Mouse (Mus musculus) cerebellum, adult 9-11 months (tissue): ENCODE measurements at regions not wholly inside any gene's neighbourhood (a gene's known extent, or its start where the extent isn't known, plus 50 kb on each side); places are given as distances from the start of the nearest gene placed in this dataset.

Experiments used
- DNase-seq: peaks from one replicate; pipeline ENCODE4 v3.0.0; 2022

DNA sequence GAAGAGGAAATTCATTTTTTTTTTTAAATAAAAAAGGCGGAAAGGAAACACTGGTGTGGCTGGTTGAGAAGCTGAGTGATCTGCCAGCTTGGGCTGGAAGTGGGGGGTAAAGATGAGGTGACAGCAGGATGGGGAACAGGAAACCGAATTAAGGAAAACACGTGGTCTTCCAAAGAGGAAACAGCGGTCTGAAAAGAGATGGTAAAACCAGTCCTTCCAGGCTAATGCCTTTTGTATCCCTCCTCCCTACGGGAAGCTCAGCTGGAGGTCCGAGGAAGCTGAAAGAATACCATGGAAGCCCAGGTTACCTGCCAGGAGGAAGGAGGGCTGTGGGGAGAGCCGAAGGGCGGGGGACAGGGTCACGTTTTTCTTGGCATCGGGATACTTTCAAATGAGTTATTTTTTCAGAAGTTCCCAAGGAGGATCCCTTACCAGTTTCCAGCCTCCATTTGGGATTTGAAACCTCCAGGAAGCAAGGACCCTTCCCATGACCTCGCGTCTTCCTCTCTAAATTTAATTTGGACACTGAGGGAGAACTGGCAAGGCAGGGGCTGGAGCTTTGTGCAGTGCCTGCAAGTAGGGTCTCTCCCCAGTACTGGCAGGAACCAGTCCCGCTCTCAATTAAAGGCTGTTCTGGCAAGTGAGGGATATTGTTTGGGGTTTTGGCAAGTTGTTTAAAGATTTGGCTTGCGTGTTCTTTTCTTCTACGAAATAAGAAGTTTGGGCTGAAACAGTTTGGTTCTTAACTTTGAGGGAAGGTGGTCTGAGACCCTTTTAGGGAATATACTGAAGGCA is 203.6 kb upstream of the Ankrd55 start:
- no peak for DNase-seq

DNA sequence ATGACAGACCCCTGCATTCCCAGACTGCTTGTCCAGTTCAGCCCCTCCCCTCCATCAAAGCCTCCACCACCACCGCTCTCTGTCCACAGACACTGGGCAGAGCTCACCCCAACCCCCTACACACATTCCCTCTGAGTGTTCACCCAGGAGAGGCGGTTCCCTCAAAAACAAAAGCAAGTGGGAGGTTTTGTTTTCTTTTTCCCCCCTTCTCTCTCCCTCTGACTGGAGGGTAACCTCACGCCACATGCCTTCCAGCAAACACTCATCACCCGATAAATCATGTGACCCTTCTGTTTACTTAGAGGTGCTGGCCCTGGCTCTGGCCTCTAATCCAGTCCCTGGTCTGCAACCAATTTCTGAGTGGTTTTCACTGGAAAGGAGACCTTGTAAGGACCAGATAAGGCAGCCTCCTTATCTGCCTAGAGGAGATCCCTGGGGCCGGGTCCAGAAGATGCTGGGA is 199.9 kb upstream of the Ankrd55 start:
- no peak for DNase-seq

DNA sequence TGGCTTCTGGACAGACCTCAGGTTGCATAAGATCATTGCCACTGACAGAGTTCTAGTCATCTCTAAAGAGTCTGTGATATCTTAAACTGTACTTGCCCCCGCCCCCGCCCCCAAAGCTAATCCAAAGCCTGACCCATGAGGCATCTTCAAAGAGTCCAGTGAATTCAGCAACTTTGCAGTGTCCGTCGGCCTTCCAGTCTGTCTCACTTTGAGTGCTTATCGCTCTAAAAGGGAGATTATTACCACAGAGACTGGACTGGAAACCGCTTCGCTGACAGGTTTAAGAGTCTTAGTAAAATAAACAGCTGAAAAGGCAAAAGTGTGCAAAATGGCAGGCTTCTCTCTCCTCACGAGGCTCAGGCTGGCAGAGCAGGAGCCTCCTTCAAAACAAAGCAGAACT is 197.5 kb upstream of the Ankrd55 start:
- no peak for DNase-seq

DNA sequence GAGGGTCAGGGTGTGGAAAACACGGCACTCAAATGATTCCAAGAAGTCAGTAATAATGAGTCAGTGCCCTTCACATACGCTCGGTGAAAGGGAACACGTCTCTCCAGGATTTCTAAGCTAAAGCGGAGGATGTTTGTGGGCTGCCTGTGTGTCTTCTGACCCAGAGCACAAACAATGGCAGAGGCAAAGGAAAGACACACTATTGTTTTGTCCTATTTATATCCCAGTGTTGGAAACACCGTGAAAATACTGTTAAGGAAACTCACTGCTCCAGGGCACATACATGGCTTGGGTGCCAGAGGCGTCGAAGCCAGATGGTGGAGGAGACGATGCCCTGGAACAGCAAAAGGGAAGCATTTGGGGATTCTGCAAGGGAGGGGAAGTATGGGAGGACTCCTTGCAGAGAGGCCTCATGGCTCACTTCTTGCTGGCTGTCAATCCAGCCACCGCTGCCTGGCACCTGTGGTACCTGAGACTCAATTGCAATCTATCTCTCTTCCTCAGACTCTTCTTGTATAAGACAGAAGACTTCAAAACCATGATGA is 192.6 kb upstream of the Ankrd55 start:
- no peak for DNase-seq

DNA sequence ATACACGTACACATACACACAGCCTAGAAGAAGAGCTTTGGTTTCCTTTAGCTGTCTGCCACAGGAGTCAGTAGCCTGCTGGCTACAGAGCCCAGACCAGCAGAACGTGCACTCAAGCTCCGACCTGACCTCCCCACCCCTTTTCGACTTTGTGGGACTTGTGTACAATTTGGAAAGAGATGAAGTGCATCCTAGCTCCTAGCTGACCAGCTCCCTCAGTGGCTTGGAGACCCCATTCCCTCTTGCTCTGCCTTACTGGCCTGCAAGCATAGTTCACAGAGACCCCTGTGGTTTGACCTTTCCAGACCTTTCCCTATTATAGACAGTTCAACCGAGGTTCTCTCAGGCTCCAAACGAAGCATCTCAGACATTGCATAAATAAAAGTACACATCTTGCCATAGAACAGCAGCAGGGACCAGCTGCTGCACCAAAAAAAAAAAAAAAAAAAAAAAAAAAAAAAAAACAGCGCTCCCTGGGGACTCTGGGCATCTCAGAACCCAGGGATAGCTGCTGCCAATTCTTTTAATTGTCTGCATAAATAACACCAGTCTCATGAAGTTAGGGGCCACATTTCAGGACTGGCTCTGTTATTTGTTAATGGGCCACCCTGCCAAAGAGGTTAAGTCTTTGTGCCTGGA is 188.2 kb upstream of the Ankrd55 start:
- no peak for DNase-seq

DNA sequence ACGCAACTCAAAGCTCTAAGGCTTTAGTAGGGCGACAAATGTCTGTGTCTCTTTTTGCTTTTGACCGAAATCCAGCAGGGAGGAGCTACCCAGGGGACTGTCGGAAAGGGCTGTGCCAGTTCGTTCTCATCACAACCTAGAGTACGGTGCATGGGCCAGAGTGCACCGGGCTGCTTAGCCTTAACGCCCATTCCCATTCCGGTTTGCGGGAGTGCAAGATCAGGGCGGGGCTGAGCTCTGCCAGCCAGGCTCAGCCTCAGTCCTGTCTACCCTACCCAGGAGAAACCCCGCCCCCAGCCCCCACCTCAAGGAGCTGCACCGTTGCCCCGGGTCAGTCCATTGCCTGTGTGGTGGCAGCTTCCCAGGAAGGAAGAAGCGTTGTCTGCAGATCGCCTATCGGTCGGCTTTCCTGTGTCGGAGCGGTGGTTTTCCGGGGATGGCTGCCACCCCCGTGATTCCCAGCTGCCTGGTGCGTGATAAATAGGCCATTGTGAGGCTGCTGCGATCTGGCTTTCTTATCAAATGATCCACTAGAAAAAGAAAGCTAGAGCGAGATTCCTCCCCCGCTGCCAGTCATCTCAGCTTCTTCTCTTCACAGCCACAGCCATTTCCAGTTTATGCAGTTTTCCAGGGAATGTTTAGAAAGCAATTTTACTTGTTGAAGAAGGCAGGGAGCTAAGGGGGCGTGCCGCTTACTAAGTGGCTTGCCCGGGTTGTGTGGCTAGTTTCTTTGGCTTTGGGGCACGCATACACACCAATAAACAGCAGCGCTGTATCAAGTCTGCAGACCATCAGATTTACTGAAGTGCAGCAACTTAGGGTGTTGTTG is 187.4 kb upstream of the Ankrd55 start:
- peak; percentile 52 for DNase-seq

DNA sequence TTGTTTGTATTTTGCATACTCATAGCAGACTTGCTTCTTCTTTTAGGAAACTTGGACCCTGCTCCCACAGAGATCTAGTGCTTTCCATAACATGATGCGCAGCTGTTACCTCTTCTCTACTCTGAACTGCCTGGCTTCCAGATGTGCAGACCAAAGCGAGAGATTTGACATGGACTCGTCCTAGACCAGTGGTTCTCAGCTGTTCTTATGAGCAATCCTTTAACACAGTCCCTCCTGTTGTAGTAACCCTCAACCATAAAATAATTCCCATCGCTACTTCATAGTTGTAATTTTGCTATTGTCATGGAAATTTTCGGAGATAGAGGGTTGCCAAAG is 186.9 kb upstream of the Ankrd55 start:
- no peak for DNase-seq

DNA sequence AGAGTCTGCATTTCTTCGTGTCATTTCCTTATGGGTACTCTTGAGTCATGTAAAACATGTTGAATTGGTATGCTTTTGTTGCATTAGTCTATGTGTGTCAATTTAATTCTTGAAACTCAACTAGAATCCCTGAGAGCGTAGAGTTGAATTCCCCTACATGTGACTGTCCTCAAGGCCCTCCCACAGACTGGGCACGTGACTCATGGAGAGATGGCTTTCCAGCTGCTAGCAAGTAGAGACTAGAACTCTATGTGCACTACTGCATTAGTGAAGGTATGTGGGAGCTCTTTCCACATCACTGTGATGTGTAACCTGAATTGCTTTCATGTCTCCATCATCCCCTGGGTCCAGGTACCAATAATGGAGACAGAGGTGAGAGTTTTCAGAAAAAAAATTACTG is 182.3 kb upstream of the Ankrd55 start:
- no peak for DNase-seq

DNA sequence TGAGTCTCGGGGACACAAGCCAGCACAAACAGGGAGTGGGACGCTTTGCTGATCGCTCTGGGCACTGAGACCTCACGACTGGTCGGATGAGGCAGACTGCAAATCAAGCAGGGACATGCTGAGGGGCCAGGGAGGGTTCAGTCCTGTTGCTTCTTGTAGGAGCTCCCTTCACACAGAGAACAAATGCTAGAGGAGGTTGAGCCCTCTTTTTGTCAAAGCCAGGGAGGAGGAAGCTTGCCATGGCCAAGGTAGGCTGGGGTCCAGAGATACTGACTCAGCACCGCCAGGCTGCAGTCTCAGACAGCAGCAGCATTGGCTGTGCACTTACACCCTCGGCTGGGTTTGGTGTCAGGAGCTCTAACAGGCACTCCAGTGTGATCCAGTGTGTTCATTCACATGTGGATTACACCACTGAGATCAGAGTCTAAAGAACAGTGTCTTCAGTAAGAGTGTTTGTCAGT is 173.5 kb upstream of the Ankrd55 start:
- no peak for DNase-seq

DNA sequence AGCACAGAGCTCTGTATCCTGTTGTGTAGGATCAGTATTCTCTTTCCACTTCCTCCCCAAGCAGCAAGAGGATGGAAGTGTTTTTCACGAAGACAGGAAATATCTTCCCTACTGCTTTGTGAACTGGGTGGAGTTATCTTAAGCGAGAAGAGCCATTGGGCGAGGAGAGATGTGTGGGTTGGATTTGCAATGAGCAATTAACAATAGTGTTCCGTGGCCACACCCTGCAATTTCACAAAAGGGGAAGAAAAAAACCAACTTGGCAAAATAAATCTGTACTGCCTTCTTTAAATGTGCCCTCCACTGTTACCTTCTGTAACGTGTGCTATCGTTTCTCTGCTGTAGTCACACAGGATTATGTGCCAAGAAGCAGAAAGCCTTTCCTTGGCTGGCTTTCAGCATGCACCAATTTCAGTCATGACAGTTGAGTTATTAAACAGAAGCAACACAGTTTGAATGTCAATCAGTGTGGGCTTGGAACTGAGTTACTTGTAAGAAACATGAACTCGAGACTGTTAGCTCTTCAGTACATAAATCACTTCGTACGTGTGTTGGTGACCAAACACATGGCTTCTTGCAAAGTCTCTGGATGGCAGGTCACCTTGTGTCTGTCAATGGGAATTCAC is 172.0 kb upstream of the Ankrd55 start:
- DNase-seq = no peak

DNA sequence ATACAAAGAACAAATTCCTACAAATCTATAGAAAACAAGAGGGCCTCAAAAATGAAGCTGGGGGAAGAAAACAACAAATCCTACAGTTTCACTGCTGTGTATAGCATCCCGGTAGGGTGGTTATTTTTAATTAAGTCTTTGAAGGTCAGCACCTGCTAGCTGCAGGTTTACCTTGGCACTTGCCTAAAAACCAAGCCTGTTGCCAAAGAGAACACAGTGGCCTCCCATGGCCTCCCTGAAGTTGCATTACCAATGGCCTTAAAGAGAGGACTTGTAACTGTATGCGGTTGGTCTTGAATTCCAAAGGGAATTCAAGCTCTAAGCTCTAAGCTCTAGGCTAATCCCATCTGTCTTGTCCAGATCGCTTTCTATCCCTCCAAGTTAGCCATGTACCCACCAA is 169.7 kb upstream of the Ankrd55 start:
- DNase-seq = peak; percentile 18

DNA sequence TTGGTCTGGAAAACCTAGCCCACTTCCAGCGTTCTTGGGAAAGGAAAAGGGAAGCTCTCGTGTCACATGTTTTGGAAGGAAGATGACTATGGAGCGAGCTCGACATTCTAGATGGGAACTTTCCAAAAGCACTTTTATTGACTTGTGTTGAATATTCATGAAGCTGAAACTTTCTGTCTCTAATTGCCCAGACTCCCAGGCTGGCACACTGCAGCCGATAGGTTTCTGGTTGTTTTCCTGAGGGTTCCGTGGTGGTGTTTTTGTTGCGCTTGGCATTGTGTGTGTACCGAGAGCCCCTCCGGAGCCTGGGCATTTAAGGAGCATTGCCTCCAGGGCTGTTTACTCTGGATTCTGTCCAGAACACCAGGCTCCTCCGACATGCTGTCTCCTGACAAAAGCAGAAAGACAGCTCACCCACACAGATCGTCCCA is 168.6 kb upstream of the Ankrd55 start:
- no peak for DNase-seq

DNA sequence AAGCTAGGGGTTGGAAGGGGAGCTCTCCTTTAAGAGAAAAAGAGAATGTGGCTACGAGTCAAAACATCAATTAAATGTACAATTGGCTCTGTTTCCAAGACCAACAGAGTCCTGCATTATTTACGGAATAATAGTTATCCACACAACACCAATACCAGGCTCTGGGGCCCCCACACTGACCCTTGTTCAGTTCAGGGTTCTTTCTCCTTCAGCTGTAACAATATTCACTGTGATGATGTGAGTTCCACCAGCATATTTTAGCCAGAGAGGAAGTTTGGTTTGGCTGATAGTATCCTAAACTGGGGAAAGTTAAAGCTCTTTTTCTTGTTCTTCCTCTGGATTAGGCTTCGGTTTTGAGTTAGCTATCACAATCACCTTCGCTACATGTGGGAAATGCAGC is 167.9 kb upstream of the Ankrd55 start:
- no peak for DNase-seq

DNA sequence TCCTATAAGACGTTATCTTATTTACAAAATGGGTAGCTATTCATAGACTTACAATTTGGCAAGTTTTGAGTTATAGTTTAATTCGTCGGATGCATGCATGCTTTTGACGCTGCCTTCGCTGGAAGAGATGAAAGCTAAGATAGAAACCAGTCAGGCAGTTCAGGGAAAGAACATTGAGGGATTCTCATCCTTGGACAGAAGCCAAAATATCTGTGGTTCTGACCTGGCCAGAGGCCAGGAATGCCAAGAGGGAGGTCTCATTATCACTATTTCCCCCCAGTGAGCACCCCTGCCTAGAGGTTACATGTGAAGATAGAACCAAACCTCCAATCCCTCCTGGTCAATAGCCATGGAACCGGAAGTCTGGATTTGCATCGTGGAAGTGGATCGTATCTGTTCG is 167.1 kb upstream of the Ankrd55 start:
- DNase-seq = no peak

DNA sequence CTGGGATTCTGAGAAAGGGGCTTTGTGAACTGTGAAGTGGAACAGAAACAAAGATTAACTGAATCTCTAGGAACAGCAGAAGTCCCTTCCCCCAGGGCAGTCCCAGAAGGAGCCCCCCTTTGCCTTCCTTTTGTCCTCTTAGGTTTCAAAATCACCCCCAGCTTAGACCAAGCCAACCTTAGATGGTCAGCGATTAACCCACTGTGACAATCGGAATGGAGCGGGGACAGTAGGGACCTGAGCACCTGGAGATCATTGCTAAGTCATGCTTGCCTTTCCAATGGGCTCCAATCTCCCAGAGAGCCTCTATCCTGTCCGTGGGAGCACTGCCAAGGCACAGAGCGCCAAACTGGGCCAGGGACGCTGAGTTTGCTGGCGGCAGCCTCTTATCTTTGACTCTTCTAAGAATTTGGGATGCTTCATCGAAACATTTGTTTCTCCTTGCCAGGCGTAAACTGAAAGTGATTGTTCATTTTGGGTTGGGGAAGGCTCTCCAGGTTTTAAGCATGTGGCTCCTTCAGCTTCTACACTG is 165.3 kb upstream of the Ankrd55 start:
- DNase-seq = peak; percentile 22

DNA sequence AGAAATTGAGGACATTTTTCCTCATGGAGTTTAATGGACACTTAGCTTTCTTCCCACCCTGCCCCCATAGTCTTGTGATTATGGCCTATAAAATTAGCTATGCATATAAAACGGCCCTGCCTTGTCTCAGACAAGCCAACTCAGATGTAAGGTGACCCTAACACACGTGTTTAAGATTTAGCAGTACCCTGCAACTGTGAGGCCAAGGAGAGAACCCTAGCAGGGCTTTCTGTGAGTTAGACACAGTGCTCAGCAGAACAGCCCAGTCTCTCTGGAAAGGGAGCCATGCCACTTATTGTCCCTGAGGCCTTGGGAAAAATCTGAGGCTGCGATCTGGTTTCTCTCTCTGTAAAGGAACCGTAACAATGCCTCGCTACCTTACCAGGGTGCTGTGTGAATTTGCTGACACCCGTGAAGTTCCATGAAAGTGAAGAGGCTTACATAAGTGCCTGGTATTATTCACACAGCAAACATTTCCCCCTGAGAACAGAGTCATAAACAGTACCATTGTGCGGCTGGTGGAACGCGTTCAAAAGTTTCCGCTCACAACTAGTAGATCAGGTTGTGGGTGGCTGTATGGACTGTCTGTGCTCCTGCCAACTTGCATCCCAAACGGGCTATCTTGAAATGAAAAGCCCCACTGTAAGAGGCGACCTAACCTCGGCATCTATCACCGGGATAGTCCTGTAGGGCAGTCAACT is 162.3 kb upstream of the Ankrd55 start:
- DNase-seq = no peak

DNA sequence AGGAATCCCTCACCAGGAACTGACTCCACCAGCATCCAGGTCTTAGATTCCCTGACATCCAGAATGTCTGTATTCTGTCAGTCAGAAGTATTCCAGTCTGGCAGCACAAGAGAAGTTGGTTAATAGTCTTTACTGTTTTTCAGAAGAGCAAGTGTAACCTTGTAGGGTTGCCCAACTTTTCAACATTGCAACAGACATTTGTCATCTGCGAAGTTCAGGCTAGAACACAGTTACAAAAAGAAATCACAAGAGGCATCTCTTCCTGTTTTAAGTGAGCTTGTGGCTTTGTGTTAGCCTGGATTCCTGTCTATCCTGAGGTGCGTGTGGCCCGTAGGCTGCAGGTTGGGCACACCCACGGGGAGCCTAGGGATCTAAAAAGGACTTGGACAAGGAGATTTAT is 158.0 kb upstream of the Ankrd55 start:
- no peak for DNase-seq

DNA sequence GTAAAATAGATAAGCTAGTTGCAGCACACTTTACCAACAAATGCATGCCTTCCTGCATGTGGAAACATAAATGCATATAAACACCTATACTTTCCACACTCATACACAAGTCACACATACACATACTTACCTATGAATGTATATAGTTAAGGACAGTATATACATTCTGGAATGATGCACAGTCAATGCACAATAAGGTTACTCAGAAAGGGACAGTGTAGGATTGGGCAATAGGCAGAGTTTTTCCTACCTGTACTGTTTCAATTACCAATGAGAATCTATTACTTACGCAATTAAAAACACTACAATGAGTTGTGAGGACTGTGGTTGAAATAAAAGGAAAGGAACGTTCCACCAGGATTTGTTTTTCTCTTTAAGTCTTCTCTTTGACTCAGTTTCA is 157.5 kb upstream of the Ankrd55 start:
- DNase-seq = no peak

DNA sequence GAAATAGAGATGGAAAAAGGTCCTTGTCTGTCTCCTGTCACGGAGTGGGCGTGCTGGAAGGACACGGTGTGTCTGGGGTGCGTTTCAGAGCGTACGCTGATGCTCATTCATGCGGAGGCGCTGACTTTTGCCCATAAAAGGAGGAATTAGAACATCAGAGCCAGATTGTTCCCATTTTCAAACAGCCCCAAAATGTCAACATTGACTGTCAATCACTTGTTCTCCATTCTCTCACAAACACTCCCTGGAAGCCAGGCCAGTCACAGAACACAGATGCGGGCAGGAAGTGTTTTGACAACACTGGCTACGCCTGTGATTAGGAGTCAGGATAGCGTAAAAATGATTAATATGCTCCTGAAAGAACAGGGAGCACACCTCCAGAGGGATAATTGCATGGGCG is 157.1 kb upstream of the Ankrd55 start:
- no peak for DNase-seq

DNA sequence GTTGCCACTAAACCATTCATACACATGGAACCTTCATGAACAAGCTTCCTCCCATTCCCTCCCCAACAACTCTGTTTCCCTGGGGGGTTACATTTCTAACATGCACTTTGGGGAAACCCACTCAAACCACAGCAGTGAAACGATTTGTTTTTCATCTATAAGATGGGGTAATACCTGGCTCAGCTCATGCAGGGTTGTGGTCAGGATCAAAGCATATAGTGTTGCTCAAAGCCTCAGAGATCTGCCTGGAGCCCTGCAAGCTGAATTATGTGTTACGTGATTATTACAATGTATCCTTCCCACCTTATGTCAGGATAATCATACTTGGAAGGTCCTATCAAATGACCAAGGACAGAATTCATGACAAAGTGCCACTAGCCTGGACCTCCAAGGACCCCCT is 154.5 kb upstream of the Ankrd55 start:
- DNase-seq = no peak

DNA sequence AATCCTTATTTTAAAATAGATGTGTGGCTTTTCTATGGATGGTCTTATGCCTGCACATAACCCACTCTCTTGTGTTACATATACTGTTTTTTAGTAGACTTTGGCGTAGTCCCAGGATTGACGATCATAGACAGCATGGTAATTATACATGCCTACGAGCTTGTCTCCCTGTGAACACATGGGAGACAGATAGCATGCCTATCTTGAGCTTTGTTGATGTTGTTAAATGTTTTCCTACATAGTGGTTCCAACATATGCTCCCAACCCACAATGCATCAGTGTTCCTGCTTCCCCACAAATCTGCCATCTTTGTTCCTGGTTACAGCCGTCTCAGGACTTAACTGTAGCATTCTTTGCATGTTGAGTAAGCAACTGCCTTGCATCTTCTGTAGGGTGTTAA is 153.6 kb upstream of the Ankrd55 start:
- no peak for DNase-seq

DNA sequence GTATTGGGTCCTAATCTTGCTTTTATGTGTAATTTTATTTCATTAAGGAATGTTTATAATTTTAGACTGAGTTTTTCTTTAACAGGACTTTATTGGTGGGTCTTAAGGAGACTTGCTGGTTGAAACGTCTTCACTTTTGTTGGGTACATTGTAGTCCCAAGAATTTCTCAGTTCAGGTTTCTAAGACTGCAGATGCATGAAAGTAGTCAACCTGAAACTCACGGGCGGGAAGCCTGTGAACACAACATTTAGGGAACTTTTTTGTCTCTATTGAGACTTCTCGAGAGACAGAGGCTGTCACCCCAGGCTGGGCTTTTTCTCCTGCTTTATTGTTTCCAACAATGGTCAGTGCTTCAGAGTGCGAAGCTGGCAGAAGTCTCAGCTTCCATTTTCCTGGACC is 152.5 kb upstream of the Ankrd55 start:
- no peak for DNase-seq
